Mouse (Mus musculus): ENCODE results near the gene Snx9. TPM values are rescaled to one million over a fixed set of nuclear protein-coding genes. Genes with fewer than 3 reads are reported as not detected.

Gene Snx9
- polyA plus RNA-seq, 1 experiment from 2014 or later: 31.3 TPM

- H3K4me3 ChIP-seq (replicated peaks; ENCODE audit: low read length): no peak overlapping the region
- WGBS: 75% methylated on average over 8 of the region's 8 CpGs
- H3K9me3 ChIP-seq (replicated peaks; ENCODE audit: control insufficient read depth, low read length): no peaks in the 10 kb centered on the region
- H3K9ac ChIP-seq (ENCODE audit: low read length): no peak overlapping the region
- no peaks in the 10 kb centered on the region for H3K36me3 ChIP-seq (ENCODE audit: control insufficient read depth, insufficient read depth, low read length)
- H3K4me1 ChIP-seq (ENCODE audit: control insufficient read depth, insufficient read depth, low read length): peaks cover 37% of the 10 kb centered on the region
- no peak overlapping the region for H3K27ac ChIP-seq (ENCODE audit: low read length)
- no peaks in the 10 kb centered on the region for H3K27me3 ChIP-seq (ENCODE audit: control insufficient read depth, insufficient read depth, low read length)
- no peak for ATAC-seq (ENCODE audit: insufficient read depth, low FRiP score)
- no peak overlapping the region for H3K4me2 ChIP-seq (ENCODE audit: low read depth, low read length)
These were observed 122.6 kb downstream of the Snx9 start for GRCm38 (mm10) chr17:5963766-5964165.

- Histone ChIP-seq H3K27me3 (ENCODE audit: control insufficient read depth, insufficient read depth, low read length) (no peaks in the 10 kb centered on the region), H3K4me3 (replicated peaks; ENCODE audit: low read length) (no peak overlapping the region), H3K4me2 (ENCODE audit: low read depth, low read length) (no peak overlapping the region), H3K4me1 (ENCODE audit: control insufficient read depth, insufficient read depth, low read length) (peaks cover 35% of the 10 kb centered on the region), H3K9ac (ENCODE audit: low read length) (no peak overlapping the region), H3K9me3 (replicated peaks; ENCODE audit: control insufficient read depth, low read length) (no peaks in the 10 kb centered on the region), H3K36me3 (ENCODE audit: control insufficient read depth, insufficient read depth, low read length) (no peaks in the 10 kb centered on the region), H3K27ac (ENCODE audit: low read length) (peak overlapping the region; percentile 77)
- 30% methylated on average over 9 of the region's 9 CpGs for WGBS
- peak; percentile 54 for ATAC-seq (ENCODE audit: insufficient read depth, low FRiP score)
These were observed 124.1 kb downstream of the Snx9 start for GRCm38 (mm10) chr17:5965084-5965781.

- Histone ChIP-seq H3K4me1 (ENCODE audit: control insufficient read depth, insufficient read depth, low read length) (peaks cover 29% of the 10 kb centered on the region), H3K9me3 (replicated peaks; ENCODE audit: control insufficient read depth, low read length) (no peaks in the 10 kb centered on the region), H3K27me3 (ENCODE audit: control insufficient read depth, insufficient read depth, low read length) (no peaks in the 10 kb centered on the region), H3K9ac (ENCODE audit: low read length) (no peak overlapping the region), H3K4me3 (replicated peaks; ENCODE audit: low read length) (no peak overlapping the region), H3K27ac (ENCODE audit: low read length) (no peak overlapping the region), H3K4me2 (ENCODE audit: low read depth, low read length) (no peak overlapping the region), H3K36me3 (ENCODE audit: control insufficient read depth, insufficient read depth, low read length) (no peaks in the 10 kb centered on the region)
- 76% methylated on average over 5 of the region's 5 CpGs for WGBS
- ATAC-seq (ENCODE audit: insufficient read depth, low FRiP score): no peak
These were observed 125.6 kb downstream of the Snx9 start for GRCm38 (mm10) chr17:5966706-5967105.

GRCm38 (mm10) chr17:5968562-5968961 is 127.4 kb downstream of the Snx9 start:
- 51% methylated on average over 6 of the region's 6 CpGs for WGBS
- no peak overlapping the region for H3K4me2 ChIP-seq (ENCODE audit: low read depth, low read length)
- H3K36me3 ChIP-seq (ENCODE audit: control insufficient read depth, insufficient read depth, low read length): no peaks in the 10 kb centered on the region
- H3K9me3 ChIP-seq (replicated peaks; ENCODE audit: control insufficient read depth, low read length): no peaks in the 10 kb centered on the region
- H3K27me3 ChIP-seq (ENCODE audit: control insufficient read depth, insufficient read depth, low read length): no peaks in the 10 kb centered on the region
- H3K4me1 ChIP-seq (ENCODE audit: control insufficient read depth, insufficient read depth, low read length): peaks cover 29% of the 10 kb centered on the region
- H3K9ac ChIP-seq (ENCODE audit: low read length): no peak overlapping the region
- ATAC-seq (ENCODE audit: insufficient read depth, low FRiP score): peak; percentile 65
- no peak overlapping the region for H3K4me3 ChIP-seq (replicated peaks; ENCODE audit: low read length)
- H3K27ac ChIP-seq (ENCODE audit: low read length): peak overlapping the region; percentile 86

- Histone ChIP-seq H3K9me3 (replicated peaks; ENCODE audit: control insufficient read depth, low read length) (no peaks in the 10 kb centered on the region), H3K4me3 (replicated peaks; ENCODE audit: low read length) (no peak overlapping the region), H3K4me2 (ENCODE audit: low read depth, low read length) (no peak overlapping the region), H3K27ac (ENCODE audit: low read length) (peak overlapping the region; percentile 86; the same call in 1 of the 2 replicates), H3K36me3 (ENCODE audit: control insufficient read depth, insufficient read depth, low read length) (no peaks in the 10 kb centered on the region), H3K4me1 (ENCODE audit: control insufficient read depth, insufficient read depth, low read length) (peaks cover 29% of the 10 kb centered on the region), H3K9ac (ENCODE audit: low read length) (no peak overlapping the region), H3K27me3 (ENCODE audit: control insufficient read depth, insufficient read depth, low read length) (no peaks in the 10 kb centered on the region)
- WGBS: 50% methylated on average over 3 of the region's 3 CpGs
- no peak for ATAC-seq (ENCODE audit: insufficient read depth, low FRiP score)
These were observed 128.1 kb downstream of the Snx9 start for GRCm38 (mm10) chr17:5969246-5969645.

- Histone ChIP-seq H3K9ac (ENCODE audit: low read length) (no peak overlapping the region), H3K4me1 (ENCODE audit: control insufficient read depth, insufficient read depth, low read length) (peaks cover 26% of the 10 kb centered on the region), H3K9me3 (replicated peaks; ENCODE audit: control insufficient read depth, low read length) (no peaks in the 10 kb centered on the region), H3K27me3 (ENCODE audit: control insufficient read depth, insufficient read depth, low read length) (no peaks in the 10 kb centered on the region), H3K36me3 (ENCODE audit: control insufficient read depth, insufficient read depth, low read length) (no peaks in the 10 kb centered on the region), H3K27ac (ENCODE audit: low read length) (peak overlapping the region; percentile 86), H3K4me3 (replicated peaks; ENCODE audit: low read length) (no peak overlapping the region), H3K4me2 (ENCODE audit: low read depth, low read length) (no peak overlapping the region)
- ATAC-seq (ENCODE audit: insufficient read depth, low FRiP score): peak; percentile 49; the same call in 1 of the 2 replicates
- WGBS: 50% methylated on average over 5 of the region's 5 CpGs
These were observed 129.2 kb downstream of the Snx9 start for GRCm38 (mm10) chr17:5970298-5970821.

- 63% methylated on average over 8 of the region's 8 CpGs for WGBS
- Histone ChIP-seq H3K4me2 (ENCODE audit: low read depth, low read length) (no peak overlapping the region), H3K36me3 (ENCODE audit: control insufficient read depth, insufficient read depth, low read length) (no peaks in the 10 kb centered on the region), H3K27ac (ENCODE audit: low read length) (no peak overlapping the region), H3K4me1 (ENCODE audit: control insufficient read depth, insufficient read depth, low read length) (peaks cover 50% of the 10 kb centered on the region), H3K4me3 (replicated peaks; ENCODE audit: low read length) (no peak overlapping the region), H3K9me3 (replicated peaks; ENCODE audit: control insufficient read depth, low read length) (no peaks in the 10 kb centered on the region), H3K9ac (ENCODE audit: low read length) (no peak overlapping the region), H3K27me3 (ENCODE audit: control insufficient read depth, insufficient read depth, low read length) (no peaks in the 10 kb centered on the region)
- ATAC-seq (ENCODE audit: insufficient read depth, low FRiP score): no peak
These were observed 132.4 kb downstream of the Snx9 start for GRCm38 (mm10) chr17:5973536-5973935.

- H3K27me3 ChIP-seq (ENCODE audit: control insufficient read depth, insufficient read depth, low read length): no peaks in the 10 kb centered on the region
- H3K4me1 ChIP-seq (ENCODE audit: control insufficient read depth, insufficient read depth, low read length): peaks cover 38% of the 10 kb centered on the region
- WGBS: 30% methylated on average over 23 of the region's 23 CpGs
- no peaks in the 10 kb centered on the region for H3K9me3 ChIP-seq (replicated peaks; ENCODE audit: control insufficient read depth, low read length)
- H3K27ac ChIP-seq (ENCODE audit: low read length): peak overlapping the region; percentile 87
- H3K36me3 ChIP-seq (ENCODE audit: control insufficient read depth, insufficient read depth, low read length): no peaks in the 10 kb centered on the region
- H3K4me2 ChIP-seq (ENCODE audit: low read depth, low read length): peak overlapping the region; percentile 35
- peak; percentile 68; the same call in 1 of the 2 replicates for ATAC-seq (ENCODE audit: insufficient read depth, low FRiP score)
- peak overlapping the region; percentile 4 for H3K4me3 ChIP-seq (replicated peaks; ENCODE audit: low read length)
- peak overlapping the region; percentile 42 for H3K9ac ChIP-seq (ENCODE audit: low read length)
These were observed 134.2 kb downstream of the Snx9 start for GRCm38 (mm10) chr17:5975099-5975977.

Measured in stomach, embryonic 16.5 days (tissue).